Mouse (Mus musculus) liver, embryonic 12.5 days (tissue): ENCODE results near the gene Tom1l1. TPM values are rescaled to one million over a fixed set of nuclear protein-coding genes. Genes with fewer than 3 reads are reported as not detected.
A peak's percentile ranks its signal among the peaks of the same experiment; 100 is the strongest.
"Not testable (repeated sequence)": the region's sequence is repeated elsewhere in the genome, so short reads cannot be mapped to it uniquely, and the experiment has no call there.

Source experiments
- ATAC-seq: fragments of 200-750 bp; cut with Nextera tagmentation; 2 replicates; pipeline ENCODE4 v1.8.0; 2017; ENCODE audit warnings: moderate number of reproducible peaks, mild to moderate bottlenecking, moderate library complexity
- H3K27ac ChIP-seq: fragments of 300-500 bp; sonication (generic); 2 replicates; pipeline ENCODE4 v1.5.1; 2016; ENCODE audit warnings: mild to moderate bottlenecking
- H3K27me3 ChIP-seq: fragments of 300-500 bp; sonication (generic); replicated peaks from 2 replicates; pipeline ENCODE4 v1.6.1; 2016; ENCODE audit warnings: mild to moderate bottlenecking, moderate library complexity
- H3K36me3 ChIP-seq: fragments of 300-500 bp; sonication (generic); 2 replicates; pipeline ENCODE4 v1.6.1; 2016; ENCODE audit warnings: mild to moderate bottlenecking, moderate library complexity
- H3K4me1 ChIP-seq: fragments of 300-500 bp; sonication (generic); 2 replicates; pipeline ENCODE4 v1.6.1; 2016
- H3K4me2 ChIP-seq: fragments of 300-500 bp; sonication (generic); 2 replicates; pipeline ENCODE4 v1.6.1; 2016; ENCODE audit warnings: mild to moderate bottlenecking, moderate library complexity
- H3K4me3 ChIP-seq: fragments of 300-500 bp; sonication (generic); 2 replicates; pipeline ENCODE4 v1.5.1; 2016; ENCODE audit warnings: mild to moderate bottlenecking, moderate library complexity
- H3K9ac ChIP-seq: fragments of 300-500 bp; sonication (generic); 2 replicates; pipeline ENCODE4 v1.6.1; 2016; ENCODE audit warnings: mild to moderate bottlenecking, moderate library complexity
- H3K9me3 ChIP-seq: fragments of 300-500 bp; sonication (generic); replicated peaks from 2 replicates; pipeline ENCODE4 v1.6.1; 2016; ENCODE audit warnings: mild to moderate bottlenecking, moderate library complexity
- WGBS: fragments of 180-500 bp; shearing (Covaris S2); methylation state at CpG from one replicate; pipeline ENCODE4 v1.1.7; 2016; ENCODE audit not compliant: insufficient replicate concordance; 5-methylcytosine and 5-hydroxymethylcytosine counted together
- polyA plus RNA-seq: library from polyadenylated mRNA; unstranded; fragments of >200 nt; fragmentation: Nextera tagmentation; extraction: Ambion mirVana; gene quantifications from 2 replicates; pipeline ENCODE4 v1.2.1, GENCODE M21; 2016

The Tom1l1 gene
- 60.4 and 64.9 TPM in 2 replicates for polyA plus RNA-seq

DNA sequence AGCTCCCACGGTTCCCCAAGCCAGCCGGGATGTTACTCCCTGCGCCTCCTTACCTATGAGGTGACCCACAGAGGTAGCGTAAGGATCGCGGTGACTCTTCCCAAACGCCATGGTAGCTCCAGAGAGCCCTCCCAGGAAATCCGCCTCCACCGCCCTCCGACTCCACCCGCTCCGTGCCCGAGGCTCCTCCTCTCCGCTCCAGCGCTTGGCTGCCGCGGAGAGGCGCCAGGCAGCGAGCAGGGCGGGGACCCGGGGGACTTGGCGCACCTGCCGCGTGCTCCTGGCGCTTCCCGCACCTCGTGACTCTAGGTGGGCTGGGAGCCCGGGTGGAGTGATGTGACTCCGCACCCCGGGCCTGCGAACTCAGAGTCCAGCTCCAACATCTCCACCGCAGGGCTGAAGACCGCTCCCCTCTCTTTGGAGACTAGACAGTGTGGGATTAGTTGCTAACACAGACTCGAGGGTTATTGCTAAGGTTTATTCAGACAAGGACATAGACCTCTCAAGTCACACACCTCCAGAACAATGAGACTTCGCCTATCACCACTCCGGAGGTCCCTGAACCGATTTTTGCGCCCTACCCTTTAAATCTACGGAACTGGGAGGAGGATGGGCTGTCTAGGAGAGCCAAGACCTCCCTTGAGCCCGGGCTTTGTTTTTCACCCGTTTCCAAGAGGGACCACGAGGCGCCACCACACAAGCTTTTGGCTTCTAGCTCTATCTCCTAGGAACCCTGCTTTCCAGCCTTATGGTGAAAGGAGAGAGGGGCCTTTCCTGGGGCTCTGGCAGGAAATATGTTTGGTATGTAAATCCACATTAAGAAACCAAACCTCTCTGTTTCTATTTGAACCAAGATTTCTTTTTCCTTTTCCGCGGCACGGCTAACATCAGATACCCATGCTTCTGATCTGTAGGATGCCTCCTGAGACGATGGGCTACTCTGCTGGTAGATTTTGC is at the start of gene Tom1l1:
Gene Tom1l1, minus strand, starts transcription at position 907 of the 957 bp plus-strand sequence.
- H3K4me1 ChIP-seq: peaks cover 50% of the 10 kb centered on the region
- H3K27ac ChIP-seq: peak within 1 kb of the TSS; percentile 78
- no peaks in the 10 kb centered on the region for H3K9me3 ChIP-seq
- peak; percentile 94 for ATAC-seq
- peak within 1 kb of the TSS; percentile 87 for H3K4me2 ChIP-seq
- H3K36me3 ChIP-seq: peaks cover 26% of the 10 kb centered on the region
- H3K27me3 ChIP-seq: no peaks in the 10 kb centered on the region
- peak within 1 kb of the TSS; percentile 77 for H3K4me3 ChIP-seq
- peak within 1 kb of the TSS; percentile 84 for H3K9ac ChIP-seq
- 6% methylated on average over 47 of the region's 47 CpGs for WGBS

DNA sequence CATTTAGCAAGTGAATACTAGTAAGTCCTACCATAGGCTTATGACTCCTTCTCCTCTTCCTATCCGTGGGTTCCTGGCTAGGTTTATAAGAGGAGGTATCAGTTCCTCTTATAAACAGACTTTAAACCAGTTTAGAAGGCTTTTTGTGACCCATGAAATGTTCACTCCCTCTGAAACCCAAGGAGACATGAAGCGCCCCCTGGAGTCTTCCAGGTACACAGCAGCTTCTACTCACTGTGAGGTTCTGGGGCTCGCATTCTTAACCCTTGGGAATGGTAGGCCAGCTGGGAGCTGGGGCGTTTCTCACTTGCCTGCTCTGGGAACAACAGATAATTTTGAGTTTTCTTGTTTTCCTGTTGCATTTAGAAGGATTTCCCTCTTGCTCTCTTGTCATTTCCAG is 45.4 kb upstream of the Tom1l1 start:
- Histone ChIP-seq H3K27ac (no peak overlapping the region), H3K4me2 (no peak overlapping the region), H3K36me3 (no peaks in the 10 kb centered on the region), H3K4me1 (peaks cover 23% of the 10 kb centered on the region), H3K9ac (no peak overlapping the region), H3K27me3 (no peaks in the 10 kb centered on the region), H3K4me3 (no peak overlapping the region), H3K9me3 (no peaks in the 10 kb centered on the region)
- ATAC-seq: peak; percentile 53; the same call in 1 of the 2 replicates
- WGBS: 71% methylated on average over 4 of the region's 4 CpGs

DNA sequence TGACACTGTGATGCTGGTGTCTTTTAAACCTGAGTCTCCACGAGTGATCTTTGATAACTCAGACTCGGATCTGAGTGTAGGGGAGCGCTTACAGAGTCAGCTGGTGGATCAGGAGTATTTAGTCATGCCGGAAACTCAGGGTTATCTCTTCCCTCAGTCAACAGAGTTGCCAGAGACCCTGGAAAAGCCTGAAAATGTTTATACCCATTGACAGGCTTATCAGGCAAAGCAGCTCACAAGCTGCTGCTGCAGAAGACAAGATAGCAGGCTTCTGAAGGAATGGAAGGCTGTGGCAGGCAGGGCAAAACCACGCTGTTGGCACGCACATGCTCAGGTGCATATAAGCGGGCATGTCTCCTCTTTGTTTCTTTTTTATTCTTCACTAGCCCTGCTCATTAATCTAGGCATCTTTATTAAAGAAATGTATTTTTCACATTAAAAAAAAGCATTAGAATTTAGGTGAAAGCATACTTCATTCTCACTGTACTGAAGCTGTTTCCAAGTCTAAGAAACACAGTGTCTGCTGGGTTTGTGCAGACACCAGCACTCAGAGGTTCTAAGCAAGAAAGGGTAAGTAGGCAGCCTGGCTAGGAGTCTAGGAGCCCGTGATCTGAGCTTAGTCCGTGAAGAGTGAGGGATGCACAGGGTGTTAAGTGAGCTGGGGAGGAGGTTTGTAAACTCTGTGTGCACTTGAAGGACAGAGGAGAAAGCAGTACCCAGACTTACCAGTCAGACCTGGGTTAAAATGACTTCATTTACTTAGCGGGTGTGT is 39.4 kb upstream of the Tom1l1 start:
- peak overlapping the region; percentile 99 for H3K27ac ChIP-seq
- H3K4me3 ChIP-seq: peak overlapping the region; percentile 34
- whole genome bisulfite sequencing: 8% methylated on average over 10 of the region's 10 CpGs

DNA sequence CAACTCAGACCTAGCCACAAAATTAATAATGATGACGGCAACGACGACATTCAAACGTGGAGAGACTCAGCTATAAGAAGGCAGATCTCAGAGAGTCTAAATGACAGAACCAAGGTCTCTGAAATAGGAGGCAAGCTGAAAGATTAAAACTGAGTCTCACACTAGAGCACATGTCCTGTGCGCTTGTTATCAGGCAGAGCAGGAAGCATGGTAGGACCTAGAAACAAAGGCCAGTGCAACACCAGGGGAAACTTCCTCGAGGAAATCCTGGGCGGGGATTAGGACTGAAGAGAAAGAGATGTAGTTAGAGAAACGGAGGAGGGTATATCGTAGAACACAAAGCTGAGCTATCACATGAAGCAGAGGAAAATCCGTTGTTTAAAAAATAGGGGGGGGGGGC is 38.6 kb upstream of the Tom1l1 start:
- Histone ChIP-seq H3K27me3 (no peaks in the 10 kb centered on the region), H3K36me3 (no peaks in the 10 kb centered on the region), H3K4me3 (peak overlapping the region; percentile 34), H3K27ac (peak overlapping the region; percentile 99), H3K4me2 (peak overlapping the region; percentile 74), H3K4me1 (peaks cover 72% of the 10 kb centered on the region), H3K9me3 (no peaks in the 10 kb centered on the region), H3K9ac (peak overlapping the region; percentile 65)
- peak; percentile 68 for ATAC-seq
- WGBS: 17% methylated on average over 10 of the region's 10 CpGs

More for the DNA sequence above, 39.4 kb upstream of the Tom1l1 start:
- no peaks in the 10 kb centered on the region for H3K9me3 ChIP-seq
- H3K36me3 ChIP-seq: no peaks in the 10 kb centered on the region
- H3K4me1 ChIP-seq: peaks cover 76% of the 10 kb centered on the region
- peak overlapping the region; percentile 69 for H3K9ac ChIP-seq
- H3K27me3 ChIP-seq: no peaks in the 10 kb centered on the region
- peak; percentile 95 for ATAC-seq
- H3K4me2 ChIP-seq: peak overlapping the region; percentile 74

DNA sequence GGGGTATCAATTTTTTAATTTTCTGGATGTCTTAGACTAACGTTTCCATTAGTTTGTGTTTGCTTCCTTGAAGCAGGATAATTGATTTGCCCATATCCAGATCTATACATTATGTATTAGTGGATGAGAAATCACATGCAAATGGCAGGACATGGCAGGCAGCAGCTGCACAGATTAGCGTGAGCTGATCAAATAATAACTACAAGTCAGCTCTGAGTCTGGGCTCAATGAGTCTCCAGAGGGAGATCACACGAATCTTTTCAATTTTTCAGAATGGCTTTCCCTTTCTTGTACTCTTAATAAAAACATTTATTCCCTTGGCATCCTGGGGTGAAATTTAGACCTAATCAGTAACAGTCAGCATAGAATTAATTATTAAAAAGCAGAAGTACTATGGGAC is 34.1 kb upstream of the Tom1l1 start:
- Histone ChIP-seq H3K4me1 (peaks cover 45% of the 10 kb centered on the region), H3K27me3 (no peaks in the 10 kb centered on the region), H3K4me3 (no peak overlapping the region), H3K36me3 (no peaks in the 10 kb centered on the region), H3K9ac (no peak overlapping the region), H3K27ac (peak overlapping the region; percentile 61; the same call in 1 of the 2 replicates), H3K4me2 (no peak overlapping the region), H3K9me3 (no peaks in the 10 kb centered on the region)
- no peak for ATAC-seq
- 74% methylated on average over 3 of the region's 3 CpGs for WGBS

DNA sequence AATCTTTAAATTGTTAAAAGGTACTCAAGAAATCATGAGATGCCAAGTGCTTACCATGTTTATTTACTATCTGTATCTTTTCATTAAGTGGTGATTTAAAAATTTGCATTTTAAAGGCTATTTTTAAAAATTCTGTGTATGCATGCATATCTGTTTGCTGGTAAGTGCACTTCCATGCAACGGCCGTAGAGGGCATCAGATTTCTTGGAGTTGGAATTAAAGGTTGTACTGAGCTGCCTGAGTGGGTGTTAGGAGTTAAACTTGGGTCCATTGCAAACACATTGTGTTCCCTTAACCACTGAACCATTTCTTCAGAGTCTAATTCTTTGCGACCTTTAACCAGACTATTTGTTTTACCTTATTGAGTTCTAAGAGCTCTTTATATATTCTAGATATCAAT is 29.6 kb upstream of the Tom1l1 start:
- Histone ChIP-seq H3K4me1 (peaks cover 5% of the 10 kb centered on the region), H3K27ac (no peak overlapping the region), H3K9ac (no peak overlapping the region), H3K36me3 (no peaks in the 10 kb centered on the region), H3K4me3 (no peak overlapping the region), H3K4me2 (no peak overlapping the region), H3K9me3 (no peaks in the 10 kb centered on the region), H3K27me3 (no peaks in the 10 kb centered on the region)
- 71% methylated on average over 3 of the region's 3 CpGs for WGBS
- ATAC-seq: no peak

DNA sequence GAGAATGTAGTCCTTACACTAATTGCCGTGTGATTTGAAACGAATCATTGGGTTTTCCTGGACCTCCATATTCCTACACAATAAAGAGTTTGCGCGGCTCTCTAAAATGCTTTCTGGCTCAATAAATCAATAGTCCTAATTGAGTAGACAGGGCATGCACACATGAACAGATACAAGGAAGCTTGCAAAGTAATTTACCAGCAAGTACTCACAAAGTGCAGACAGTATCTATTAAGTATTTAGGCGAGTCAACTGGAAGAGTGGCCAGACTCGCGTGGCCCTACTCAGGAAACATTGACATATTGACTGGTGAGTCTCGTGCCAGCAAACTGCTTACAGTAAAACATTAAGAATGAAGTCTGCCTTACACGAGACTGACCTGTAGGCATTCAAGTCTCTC is 23.4 kb upstream of the Tom1l1 start:
- no peaks in the 10 kb centered on the region for H3K9me3 ChIP-seq
- no peaks in the 10 kb centered on the region for H3K36me3 ChIP-seq
- H3K9ac ChIP-seq: no peak overlapping the region
- no peaks in the 10 kb centered on the region for H3K27me3 ChIP-seq
- H3K4me1 ChIP-seq: no peaks in the 10 kb centered on the region
- no peak for ATAC-seq
- no peak overlapping the region for H3K27ac ChIP-seq
- 75% methylated on average over 9 of the region's 9 CpGs for WGBS
- no peak overlapping the region for H3K4me2 ChIP-seq
- H3K4me3 ChIP-seq: no peak overlapping the region

DNA sequence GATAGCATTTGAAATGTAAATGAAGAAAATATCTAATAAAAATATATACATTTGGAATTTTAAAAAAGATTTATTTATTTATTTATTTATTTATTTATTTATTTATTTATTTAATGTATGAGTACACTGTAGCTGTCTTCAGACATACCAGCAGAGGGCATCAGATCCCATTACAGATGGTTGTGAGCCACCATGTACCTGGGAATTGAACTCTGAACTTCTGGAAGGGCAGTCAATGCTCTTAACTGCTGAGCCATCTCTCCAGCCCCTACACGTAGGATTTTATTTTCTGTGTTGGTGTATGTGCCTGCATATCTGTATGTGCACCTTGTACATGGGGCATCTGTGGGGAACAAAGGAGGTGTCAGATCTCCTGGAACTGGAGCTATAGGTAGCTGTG is 19.0 kb upstream of the Tom1l1 start:
- not testable (repeated sequence) for H3K27ac ChIP-seq
- ATAC-seq: peak; percentile 57; the same call in 1 of the 2 replicates
- 74% methylated on average over 1 of the region's 1 CpGs for WGBS

DNA sequence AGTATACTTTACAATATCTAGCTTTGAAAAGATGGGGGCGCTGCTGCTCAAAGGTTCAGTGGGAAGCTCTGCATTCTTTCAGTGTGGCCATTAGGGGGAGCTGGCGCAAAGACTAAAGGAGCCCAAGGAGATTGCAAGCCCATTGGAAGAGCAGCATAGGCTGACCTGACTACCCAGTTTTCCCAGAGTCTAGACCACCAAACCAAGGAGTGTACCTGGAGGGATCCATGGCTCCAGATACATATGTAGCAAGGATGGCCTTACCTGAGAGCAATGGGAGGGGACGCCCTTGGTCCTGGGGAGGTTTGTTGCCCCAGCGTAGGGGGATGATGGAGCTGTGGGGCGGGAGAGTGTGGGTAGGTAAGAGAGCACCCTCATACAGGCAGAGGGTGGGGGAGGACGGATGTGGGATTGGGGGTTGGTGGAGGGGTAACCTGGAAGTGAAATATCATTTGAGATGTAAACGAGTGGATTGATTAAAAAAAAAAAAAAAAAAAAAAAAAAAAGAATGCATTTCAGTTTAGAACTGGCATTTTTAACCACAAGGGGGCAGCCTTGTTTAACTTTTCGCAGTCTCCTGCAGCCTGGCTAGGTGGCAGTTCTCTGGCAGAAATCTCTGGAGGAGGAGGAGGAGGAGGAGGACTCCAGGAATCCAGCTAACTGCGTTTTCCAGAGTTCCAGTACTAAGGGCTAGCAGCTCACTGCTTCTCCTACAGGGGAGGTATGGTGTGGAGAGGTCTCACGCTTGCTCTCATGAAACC is 9.5 kb upstream of the Tom1l1 start:
- H3K4me1 ChIP-seq: peaks cover 3% of the 10 kb centered on the region; the same call in 1 of the 2 replicates
- ATAC-seq: peak; percentile 86
- peak overlapping the region; percentile 56 for H3K4me2 ChIP-seq
- H3K27me3 ChIP-seq: peaks cover 22% of the 10 kb centered on the region; the same call in 1 of the 2 replicates
- no peak overlapping the region for H3K9ac ChIP-seq
- no peak overlapping the region for H3K27ac ChIP-seq
- no peaks in the 10 kb centered on the region for H3K36me3 ChIP-seq
- H3K4me3 ChIP-seq: peak overlapping the region; percentile 9; the same call in 1 of the 2 replicates
- H3K9me3 ChIP-seq: no peaks in the 10 kb centered on the region
- 21% methylated on average over 10 of the region's 10 CpGs for WGBS

More for the DNA sequence above, 19.0 kb upstream of the Tom1l1 start:
- not testable (repeated sequence) for H3K4me2 ChIP-seq, H3K36me3 ChIP-seq, H3K4me3 ChIP-seq, H3K9ac ChIP-seq, H3K9me3 ChIP-seq, H3K27me3 ChIP-seq, H3K4me1 ChIP-seq

DNA sequence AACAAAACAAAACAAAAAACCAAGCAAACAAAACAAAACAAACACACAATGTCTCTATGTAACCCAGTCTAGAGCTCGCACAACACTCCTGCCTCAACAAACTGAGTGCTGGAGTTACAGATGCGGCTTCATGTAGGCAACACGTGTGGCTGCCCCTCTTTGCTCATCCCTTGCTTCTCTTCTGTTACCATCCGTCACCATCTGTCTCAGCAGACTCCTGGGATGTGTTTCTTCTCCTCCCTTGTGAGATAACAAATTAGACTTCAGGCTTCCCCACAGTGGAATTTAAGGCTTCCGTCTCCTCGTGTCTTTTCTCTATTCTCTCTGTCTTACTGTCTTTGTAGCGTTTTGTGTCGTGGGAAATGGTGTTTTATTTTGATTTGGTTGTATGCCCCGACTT is 7.6 kb upstream of the Tom1l1 start:
- Histone ChIP-seq H3K4me3 (no peak overlapping the region), H3K4me1 (peaks cover 13% of the 10 kb centered on the region), H3K4me2 (no peak overlapping the region), H3K27me3 (peaks cover 22% of the 10 kb centered on the region; the same call in 1 of the 2 replicates), H3K9me3 (no peaks in the 10 kb centered on the region), H3K9ac (no peak overlapping the region), H3K27ac (no peak overlapping the region), H3K36me3 (no peaks in the 10 kb centered on the region)
- WGBS: 52% methylated on average over 9 of the region's 9 CpGs
- ATAC-seq: no peak

DNA sequence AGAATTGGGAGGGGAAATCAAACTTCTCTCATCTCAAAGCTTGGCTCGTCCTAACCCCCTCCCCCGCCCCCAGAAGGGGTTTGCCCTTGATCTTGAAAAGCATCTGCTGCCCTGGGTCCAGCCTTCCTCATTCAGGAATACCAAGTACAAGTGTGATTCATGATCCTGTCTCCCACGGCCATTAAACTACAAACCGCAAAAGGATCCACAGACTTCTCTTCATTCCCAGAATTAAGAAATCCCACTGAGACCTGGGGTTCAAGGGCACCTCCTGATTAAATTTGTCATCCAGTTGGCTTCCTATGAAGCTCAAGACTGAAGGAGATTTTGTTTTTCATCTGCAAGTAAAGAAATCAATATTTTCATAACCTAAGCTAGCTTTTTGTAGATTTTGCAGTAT is 6.0 kb upstream of the Tom1l1 start:
- peaks cover 19% of the 10 kb centered on the region for H3K4me1 ChIP-seq
- no peak overlapping the region for H3K4me2 ChIP-seq
- no peak overlapping the region for H3K27ac ChIP-seq
- peaks cover 22% of the 10 kb centered on the region; the same call in 1 of the 2 replicates for H3K27me3 ChIP-seq
- no peaks in the 10 kb centered on the region for H3K36me3 ChIP-seq
- ATAC-seq: no peak
- no peak overlapping the region for H3K4me3 ChIP-seq
- WGBS: 48% methylated on average over 4 of the region's 4 CpGs
- no peaks in the 10 kb centered on the region for H3K9me3 ChIP-seq
- H3K9ac ChIP-seq: no peak overlapping the region
